Mouse (Mus musculus): ENCODE data around the gene Bcdin3d.

Gene Bcdin3d

DNA sequence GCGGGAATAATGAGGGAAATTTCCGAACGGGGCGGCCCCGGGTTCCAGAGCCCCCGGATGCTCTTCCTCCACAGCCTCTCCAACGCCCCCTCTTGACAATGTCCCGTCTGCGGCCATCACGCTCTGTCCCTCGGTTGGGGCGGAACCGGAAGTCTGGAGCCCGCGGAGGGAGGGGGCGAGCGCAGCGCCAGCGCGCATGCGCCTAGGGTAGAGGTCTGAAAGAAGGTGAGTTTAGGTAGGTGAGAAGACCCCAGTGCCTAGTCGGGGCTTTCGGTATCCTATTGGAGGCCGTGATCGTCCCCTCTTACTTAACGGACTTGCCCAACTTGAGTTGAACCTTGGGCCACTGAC, at the start of gene Bcdin3d:
Gene Bcdin3d, minus strand, starts transcription at position 155 of the 351 bp plus-strand sequence.
- CTCF ChIA-PET, result interaction anchor here in 2 of 4 experiments (0.8 to 5.3 kb wide), 6 partner anchors 17 to 204 kb away, joined by 3 to 36 read pairs (median 4); partner anchors contain the start of gene Nckap5l (in 1 of the 2)
- POLR2A ChIA-PET, result interaction anchor here in 2 of 4 experiments (0.7 to 4.6 kb wide), 15 partner anchors 9 to 179 kb away, joined by 3 to 14 read pairs (median 5); partner anchors contain the start of genes Tmbim6 (in 2 of the 2), Nckap5l (in 1 of the 2) and Racgap1 (in 1 of the 2)

- ChIA-PET CTCF (no interaction called here), POLR2A (no interaction called here)
These were observed 45.8 kb upstream of the Bcdin3d start for GRCm38 (mm10) chr15:99520306-99520705.

- ChIA-PET CTCF (no interaction called here), POLR2A (interaction anchor here in 1 of 4 experiments (1.2 kb wide), 1 partner anchor 9 kb away, joined by 3 read pairs; no protein-coding TSS in a partner anchor)
These were observed 45.1 kb upstream of the Bcdin3d start for GRCm38 (mm10) chr15:99519626-99520025.

GRCm38 (mm10) chr15:99517715-99518114, 43.2 kb upstream of the Bcdin3d start:
- ChIA-PET CTCF (interaction anchor here in 1 of 4 experiments (0.9 to 1.5 kb wide), 2 partner anchors 10 to 11 kb away, joined by 5 read pairs; partner anchors contain the start of gene Faim2), POLR2A (interaction anchor here in 3 of 4 experiments (0.5 to 1.5 kb wide), 3 partner anchors 10 to 98 kb away, joined by 3 to 8 read pairs (median 3); no protein-coding TSS in a partner anchor)

- ChIA-PET CTCF (interaction anchor here in 2 of 4 experiments (0.6 to 1.5 kb wide), 3 partner anchors 11 to 43 kb away, joined by 3 to 5 read pairs (median 3); partner anchors contain the start of gene Faim2 (in 2 of the 2)), POLR2A (interaction anchor here in 2 of 4 experiments (0.6 to 1.5 kb wide), 4 partner anchors 9 to 1113 kb away, joined by 3 to 5 read pairs (median 4); no protein-coding TSS in a partner anchor)
These were observed 42.2 kb upstream of the Bcdin3d start for GRCm38 (mm10) chr15:99516715-99517114.

- ChIA-PET POLR2A (interaction anchor here in 1 of 4 experiments (0.7 kb wide), 1 partner anchor 139 kb away, joined by 4 read pairs; no protein-coding TSS in a partner anchor), CTCF (no interaction called here)
These were observed 37.4 kb upstream of the Bcdin3d start for GRCm38 (mm10) chr15:99511797-99512525.

DNA sequence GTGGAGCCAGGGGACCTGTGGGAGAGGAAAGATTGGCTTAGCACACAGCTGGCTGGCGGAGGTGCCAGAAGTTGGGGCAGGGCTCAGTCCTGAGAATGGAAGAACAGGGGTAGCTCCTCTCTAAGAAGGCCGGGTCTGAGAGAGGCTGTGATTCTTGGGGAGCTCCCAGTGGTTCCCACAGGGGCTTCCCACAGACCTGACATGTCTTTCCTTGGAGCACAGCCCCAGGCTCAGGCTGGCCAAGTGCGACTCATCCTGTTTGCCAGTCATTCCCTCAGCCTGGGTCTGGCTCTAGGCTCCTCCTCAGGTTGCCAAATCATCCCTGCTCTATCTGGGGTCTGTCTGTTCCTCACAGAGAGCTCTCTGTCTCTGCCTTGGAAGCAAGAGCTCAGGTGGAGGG, 36.1 kb upstream of the Bcdin3d start:
- ChIA-PET POLR2A (interaction anchor here in 1 of 4 experiments (0.9 to 2.0 kb wide), 3 partner anchors 9 to 23 kb away, joined by 3 to 7 read pairs (median 3); no protein-coding TSS in a partner anchor), CTCF (interaction anchor here in 1 of 4 experiments (0.6 kb wide), 1 partner anchor 168 kb away, joined by 3 read pairs; no protein-coding TSS in a partner anchor)

DNA sequence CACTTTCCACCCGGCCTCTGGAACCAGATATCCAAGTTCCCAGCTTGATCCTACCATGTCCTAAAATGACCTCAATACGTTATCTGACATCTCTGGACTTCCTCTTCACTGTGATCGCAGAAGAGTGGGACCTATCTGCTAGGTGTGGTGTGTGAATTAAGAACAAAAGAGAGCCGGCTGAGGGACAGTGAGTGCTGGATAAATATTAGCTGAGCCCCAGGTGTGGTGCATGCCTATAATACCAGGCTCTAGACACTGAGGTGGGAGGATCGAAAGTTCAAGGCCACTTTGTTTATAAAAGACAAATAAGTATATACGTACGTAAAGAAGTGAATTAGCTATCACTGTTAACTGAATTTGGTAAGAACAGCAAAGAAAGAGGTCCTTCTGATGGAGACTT, 35.3 kb upstream of the Bcdin3d start:
- POLR2A ChIA-PET, result interaction anchor here in 1 of 4 experiments (0.9 to 2.0 kb wide), 2 partner anchors 9 to 24 kb away, joined by 3 to 7 read pairs; no protein-coding TSS in a partner anchor
- CTCF ChIA-PET, result interaction anchor here in 2 of 4 experiments (0.6 to 1.1 kb wide), 2 partner anchors 39 to 86 kb away, joined by 3 read pairs; no protein-coding TSS in a partner anchor

DNA sequence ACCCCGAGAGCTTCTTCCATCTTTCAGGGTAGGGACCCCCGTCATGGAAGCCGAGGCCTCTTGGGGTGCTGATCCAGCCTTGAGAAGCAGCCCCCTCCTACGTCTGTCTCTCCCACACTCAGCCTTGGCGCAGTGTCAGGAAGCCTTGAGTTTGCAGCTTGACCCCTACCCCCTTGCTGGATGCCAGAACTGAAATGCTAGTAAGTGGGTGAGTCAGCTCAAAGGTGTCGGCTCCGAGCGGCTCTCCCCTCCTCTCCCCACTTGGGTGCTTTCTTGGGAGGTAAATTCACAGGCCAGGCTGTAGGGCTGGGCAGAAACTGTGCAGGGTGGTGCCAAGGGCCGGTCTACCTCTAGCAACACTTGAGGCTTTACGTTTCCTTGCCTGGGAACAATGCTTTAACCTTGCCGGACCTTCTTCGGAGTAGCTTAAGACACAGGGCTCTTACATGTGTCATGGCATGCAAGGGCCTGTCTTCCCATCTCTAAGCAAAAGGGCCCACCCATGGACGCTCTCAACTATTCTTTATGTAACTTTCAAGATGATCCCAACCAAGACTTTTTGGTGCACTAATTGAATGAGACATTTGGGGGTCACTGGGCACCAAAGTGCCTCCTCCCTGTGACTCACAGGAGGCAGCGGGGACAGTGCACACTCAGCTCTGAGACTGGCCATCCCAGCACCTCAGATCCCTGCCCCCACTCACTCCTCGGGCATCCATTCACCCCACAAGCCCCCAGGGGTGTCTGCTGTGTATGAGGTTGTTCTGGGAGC, 31.0 kb upstream of the Bcdin3d start:
- ChIA-PET POLR2A (interaction anchor here in 2 of 4 experiments (0.6 to 2.0 kb wide), 5 partner anchors 11 to 664 kb away, joined by 3 to 4 read pairs (median 3); no protein-coding TSS in a partner anchor), CTCF (interaction anchor here in 2 of 4 experiments (0.6 to 2.0 kb wide), 4 partner anchors 34 to 385 kb away, joined by 3 to 5 read pairs (median 4); no protein-coding TSS in a partner anchor)

DNA sequence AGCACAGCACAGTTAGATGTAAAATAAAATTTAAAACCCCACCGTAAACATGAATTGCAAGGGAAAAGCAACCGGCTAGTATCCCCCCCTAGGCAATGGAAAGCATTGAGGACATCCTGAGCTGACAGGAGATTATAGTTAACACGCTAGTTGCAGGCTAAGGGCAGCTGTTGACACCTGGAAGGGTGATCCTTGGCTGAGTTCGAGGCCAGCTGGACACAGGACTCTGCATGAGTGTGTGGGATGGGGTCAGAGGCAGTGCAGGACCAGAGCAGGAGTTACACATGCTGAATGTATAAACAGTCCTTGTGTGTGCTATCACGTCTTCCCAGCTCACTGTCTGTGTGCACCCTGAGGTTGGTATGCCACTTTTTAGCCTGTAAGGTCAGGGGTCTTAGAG, 28.7 kb upstream of the Bcdin3d start:
- POLR2A ChIA-PET, result interaction anchor here in 2 of 4 experiments (0.9 to 1.1 kb wide), 2 partner anchors 12 to 15 kb away, joined by 3 read pairs; no protein-coding TSS in a partner anchor
- CTCF ChIA-PET, result interaction anchor here in 1 of 4 experiments (1.4 kb wide), 1 partner anchor 93 kb away, joined by 4 read pairs; no protein-coding TSS in a partner anchor

DNA sequence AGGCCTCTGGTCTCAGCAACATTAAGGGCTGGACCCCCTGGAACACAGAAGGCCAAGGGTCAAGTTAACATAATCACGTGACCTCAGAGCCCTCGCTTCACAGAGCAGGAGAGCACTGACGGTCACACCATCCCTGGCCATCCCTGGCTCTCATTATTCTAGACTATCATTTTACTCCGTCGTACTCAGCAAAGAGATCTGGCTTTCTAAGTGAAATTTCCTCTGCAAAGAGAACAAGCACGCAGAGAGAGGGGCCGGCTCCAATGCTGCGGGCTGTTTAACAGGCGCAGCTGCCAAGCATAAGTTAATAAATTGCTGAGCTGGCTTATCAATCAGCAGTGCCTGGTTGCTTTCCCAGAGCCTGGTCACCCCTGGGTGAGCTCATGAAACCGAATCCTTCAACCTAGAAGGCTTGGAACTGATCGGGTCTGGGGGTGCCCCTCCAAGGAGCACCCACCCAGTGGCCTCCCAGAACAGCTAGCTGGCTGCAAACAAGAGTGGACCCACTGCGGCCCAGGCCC, 27.8 kb upstream of the Bcdin3d start:
- POLR2A ChIA-PET, result interaction anchor here in 3 of 4 experiments (0.9 to 1.6 kb wide), 4 partner anchors 13 to 110 kb away, joined by 3 to 4 read pairs (median 3); partner anchors contain the start of gene Tmbim6 (in 1 of the 3)
- CTCF ChIA-PET, result interaction anchor here in 3 of 4 experiments (0.7 to 1.6 kb wide), 5 partner anchors 31 to 94 kb away, joined by 3 to 6 read pairs (median 3); no protein-coding TSS in a partner anchor

GRCm38 (mm10) chr15:99501292-99502260, 27.0 kb upstream of the Bcdin3d start:
- CTCF ChIA-PET, result interaction anchor here (0.5 to 1.7 kb wide), 8 partner anchors 30 to 460 kb away, joined by 3 to 6 read pairs (median 3); no protein-coding TSS in a partner anchor
- POLR2A ChIA-PET, result interaction anchor here in 3 of 4 experiments (0.6 to 2.5 kb wide), 7 partner anchors 9 to 468 kb away, joined by 3 to 7 read pairs (median 4); partner anchors contain the start of gene Tmbim6 (in 1 of the 3)

- ChIA-PET CTCF (interaction anchor here in 3 of 4 experiments (0.6 to 2.2 kb wide), 3 partner anchors 28 to 178 kb away, joined by 4 to 9 read pairs (median 8); no protein-coding TSS in a partner anchor), POLR2A (interaction anchor here in 3 of 4 experiments (0.6 to 2.5 kb wide), 3 partner anchors 10 to 225 kb away, joined by 4 to 7 read pairs (median 5); no protein-coding TSS in a partner anchor)
These were observed 25.8 kb upstream of the Bcdin3d start for GRCm38 (mm10) chr15:99500320-99500719.

- ChIA-PET CTCF (interaction anchor here in 2 of 4 experiments (0.6 to 3.1 kb wide), 4 partner anchors 60 to 1319 kb away, joined by 4 to 10 read pairs (median 8); no protein-coding TSS in a partner anchor), POLR2A (interaction anchor here in 1 of 4 experiments (2.5 kb wide), 1 partner anchor 10 kb away, joined by 7 read pairs; no protein-coding TSS in a partner anchor)
These were observed 25.2 kb upstream of the Bcdin3d start for GRCm38 (mm10) chr15:99499726-99500125.

GRCm38 (mm10) chr15:99498781-99499180, 24.3 kb upstream of the Bcdin3d start:
- CTCF ChIA-PET, result interaction anchor here in 2 of 4 experiments (1.2 to 3.1 kb wide), 5 partner anchors 60 to 180 kb away, joined by 3 to 21 read pairs (median 8); no protein-coding TSS in a partner anchor

DNA sequence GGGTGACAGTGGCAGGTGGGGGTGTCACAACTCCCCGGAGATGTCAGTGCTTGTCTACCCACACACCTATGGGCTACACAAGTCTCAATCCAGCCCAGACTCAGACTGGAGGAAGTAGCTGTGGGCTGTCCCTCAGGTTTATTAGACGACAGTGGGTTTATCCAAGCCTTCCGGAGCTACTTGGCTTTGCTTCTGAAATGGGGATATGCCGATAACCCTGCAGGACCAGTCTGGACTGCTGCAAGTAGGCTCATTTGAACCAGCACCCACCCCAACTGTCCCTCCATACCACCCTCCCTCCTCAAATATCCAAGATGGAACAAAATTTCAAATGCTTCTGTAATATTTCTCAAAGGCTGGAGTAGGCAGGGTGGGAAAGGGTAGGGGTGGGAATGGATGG, 23.8 kb upstream of the Bcdin3d start:
- POLR2A ChIA-PET, result interaction anchor here in 1 of 4 experiments (0.6 to 1.8 kb wide), 4 partner anchors 16 to 180 kb away, joined by 3 to 4 read pairs (median 3); no protein-coding TSS in a partner anchor
- CTCF ChIA-PET, result interaction anchor here in 2 of 4 experiments (1.2 to 3.1 kb wide), 5 partner anchors 61 to 191 kb away, joined by 3 to 21 read pairs (median 5); no protein-coding TSS in a partner anchor

More at GRCm38 (mm10) chr15:99498781-99499180, 24.3 kb upstream of the Bcdin3d start:
- POLR2A ChIA-PET, result interaction anchor here in 2 of 4 experiments (0.7 to 1.1 kb wide), 3 partner anchors 16 to 226 kb away, joined by 3 read pairs; partner anchors contain the start of gene Cox14 (in 1 of the 2)

Measured in embryonic stem cell, embryonic (primary cell).